Mouse (Mus musculus): ENCODE data around the gene Olfr618.
"Not testable (repeated sequence)": the region's sequence is repeated elsewhere in the genome, so short reads cannot be mapped to it uniquely, and the experiment has no call there.

The Olfr618 gene

GRCm38 (mm10) chr7:103589803-103590202 is at the start of gene Olfr618:
TSS of gene Olfr618 (plus strand) at chr7:103590103.
- DNase-seq (ENCODE audit: low read depth) = no peak

DNA sequence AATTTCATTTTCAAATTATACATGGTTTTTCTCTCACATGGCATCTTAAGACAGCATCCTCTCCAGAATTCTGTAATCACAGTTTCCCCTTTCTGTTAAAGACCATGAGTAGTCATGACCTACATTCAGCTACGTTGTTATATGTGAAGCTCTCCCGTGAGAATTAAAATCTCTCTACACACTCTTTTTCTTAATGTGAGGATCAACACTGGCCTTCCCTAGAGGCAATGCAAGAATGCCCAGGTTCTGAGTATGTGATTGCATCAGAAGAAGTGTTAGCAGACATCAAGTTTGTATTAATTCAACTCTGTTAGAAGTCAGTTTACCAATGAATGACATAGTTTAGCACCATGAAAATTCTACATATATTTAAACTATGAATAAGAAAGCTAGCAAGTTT is 47.3 kb upstream of the Olfr618 start, which contains the start of gene Olfr612:
TSS of gene Olfr612 (minus strand) at position 101 of the 400 bp plus-strand sequence.
- DNase-seq (ENCODE audit: low read depth) = not testable (repeated sequence)

DNA sequence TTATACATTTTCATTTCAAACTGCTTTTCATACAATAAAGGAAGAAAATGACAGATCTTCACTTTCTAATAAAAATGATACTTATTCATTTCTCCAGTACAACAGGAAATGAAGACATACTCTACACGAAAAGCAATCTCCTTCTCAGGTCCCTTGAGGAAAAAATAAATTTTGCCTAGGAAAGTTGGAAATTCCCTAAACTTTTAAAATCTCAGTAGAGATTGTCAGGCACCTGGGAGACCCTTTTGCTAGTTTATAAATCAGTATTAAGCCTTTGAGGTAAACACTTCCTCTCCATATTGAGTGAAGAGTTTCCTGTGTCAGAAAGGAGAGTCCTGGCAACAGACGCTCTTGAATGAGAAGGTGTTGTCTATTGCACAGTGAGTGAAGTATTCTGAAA is 42.1 kb upstream of the Olfr618 start, which contains the start of gene Olfr613:
TSS of gene Olfr613 (plus strand) at position 301 of the 400 bp plus-strand sequence.
- DNase-seq (ENCODE audit: low read depth) = no peak

DNA sequence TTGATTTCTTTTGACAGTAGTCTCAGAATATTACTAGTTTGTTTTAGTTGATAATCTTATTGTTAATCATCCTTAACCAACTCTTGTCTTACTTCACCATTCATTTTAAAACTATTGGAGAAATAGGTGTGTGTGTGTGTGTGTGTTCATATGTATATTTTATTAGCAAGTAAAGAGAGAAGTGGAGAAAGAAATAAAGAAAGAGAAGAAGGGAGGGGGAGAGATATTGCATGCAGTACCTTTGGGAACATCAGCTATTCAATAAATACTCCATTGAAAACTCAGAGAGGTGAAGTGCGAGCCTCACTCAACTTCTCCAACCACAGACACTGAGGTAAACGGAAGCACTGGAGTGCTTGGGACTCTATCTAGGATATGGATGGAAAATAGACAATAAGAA is 34.1 kb upstream of the Olfr618 start, which contains the start of gene Olfr615:
TSS of gene Olfr615 (plus strand) at position 301 of the 400 bp plus-strand sequence.
- DNase-seq (ENCODE audit: low read depth) = no peak

DNA sequence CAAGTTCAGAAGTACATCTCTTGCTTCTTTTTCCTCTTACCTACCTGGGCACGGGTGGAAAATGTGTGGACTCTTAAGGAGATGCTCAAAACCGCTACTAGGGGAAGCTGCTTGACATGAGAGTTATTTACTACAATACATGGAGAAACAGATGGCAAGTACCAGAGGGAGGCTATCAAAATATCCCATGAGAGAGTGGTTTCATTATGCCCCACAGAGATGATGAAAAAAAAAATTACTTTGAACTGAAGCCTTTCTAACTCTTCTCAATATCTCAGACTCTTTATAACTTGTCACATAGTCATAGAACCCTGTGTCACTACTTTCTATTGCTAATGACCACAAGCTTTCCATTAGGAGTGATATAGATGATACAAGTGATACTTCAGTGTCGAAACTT is 20.9 kb upstream of the Olfr618 start, which contains the start of gene Olfr616:
TSS of gene Olfr616 (minus strand) at position 101 of the 400 bp plus-strand sequence.
- DNase-seq (ENCODE audit: low read depth) = no peak

DNA sequence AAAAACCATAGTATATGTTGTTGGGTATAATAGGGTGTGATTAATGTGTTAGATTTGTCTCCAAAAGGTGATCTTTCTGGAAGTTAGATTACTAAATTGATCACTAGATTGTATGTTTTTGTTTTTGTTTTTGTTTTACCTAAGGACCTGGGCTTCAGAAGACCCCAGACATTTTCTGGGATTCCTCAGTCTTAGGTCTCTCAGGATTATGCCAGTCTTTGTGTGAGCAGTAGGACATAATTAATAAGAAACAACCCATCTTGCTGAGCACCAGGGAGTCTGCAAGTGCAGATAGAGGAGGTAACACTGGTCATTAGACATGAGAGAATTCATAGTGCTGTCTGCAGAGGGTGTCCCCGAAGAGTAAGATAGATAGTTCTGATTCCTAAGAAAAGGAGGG is 17.1 kb upstream of the Olfr618 start, which contains the start of gene Olfr617:
TSS of gene Olfr617 (plus strand) at position 301 of the 400 bp plus-strand sequence.
- no peak for DNase-seq (ENCODE audit: low read depth)

DNA sequence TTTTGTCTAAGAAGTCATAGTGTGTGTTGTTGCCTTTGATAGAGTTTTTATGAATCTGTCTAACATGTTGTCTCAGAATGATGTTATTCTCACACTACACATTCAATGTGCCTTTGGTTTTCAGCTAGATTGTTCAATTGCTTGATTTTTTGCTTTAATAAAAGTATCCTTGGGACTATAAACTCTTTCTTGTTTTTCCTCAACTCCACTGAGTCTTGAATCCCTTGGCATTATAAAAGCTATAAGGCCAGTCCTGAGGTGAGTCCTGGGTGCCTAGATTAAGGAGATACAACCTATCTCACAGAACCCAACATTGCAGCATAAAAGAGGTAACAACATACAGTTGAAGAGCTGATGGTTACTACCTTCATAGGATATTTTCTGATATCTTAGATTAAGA is 10.4 kb downstream of the Olfr618 start, which contains the start of gene Olfr619:
TSS of gene Olfr619 (plus strand) at position 301 of the 400 bp plus-strand sequence.
- no peak for DNase-seq (ENCODE audit: low read depth)

DNA sequence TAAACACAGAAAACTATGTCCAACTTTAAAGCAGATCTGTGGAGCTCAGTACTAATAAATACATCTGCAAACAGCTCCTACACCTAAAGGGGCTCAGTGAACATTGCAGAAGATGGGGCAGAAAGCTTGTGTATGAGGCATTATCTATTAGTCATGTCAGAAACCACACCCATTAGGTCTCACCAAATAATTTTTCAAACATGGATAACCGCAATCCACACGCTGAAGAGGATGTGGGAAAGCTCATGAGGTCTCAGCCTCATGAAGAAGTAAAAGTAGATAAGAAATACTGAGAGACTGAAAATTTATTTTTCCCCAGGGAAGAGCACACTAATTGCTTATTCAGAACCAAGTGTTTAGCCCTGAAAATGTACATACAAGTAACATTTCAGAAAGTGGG is 17.5 kb downstream of the Olfr618 start:
- no peak for DNase-seq (ENCODE audit: low read depth)

DNA sequence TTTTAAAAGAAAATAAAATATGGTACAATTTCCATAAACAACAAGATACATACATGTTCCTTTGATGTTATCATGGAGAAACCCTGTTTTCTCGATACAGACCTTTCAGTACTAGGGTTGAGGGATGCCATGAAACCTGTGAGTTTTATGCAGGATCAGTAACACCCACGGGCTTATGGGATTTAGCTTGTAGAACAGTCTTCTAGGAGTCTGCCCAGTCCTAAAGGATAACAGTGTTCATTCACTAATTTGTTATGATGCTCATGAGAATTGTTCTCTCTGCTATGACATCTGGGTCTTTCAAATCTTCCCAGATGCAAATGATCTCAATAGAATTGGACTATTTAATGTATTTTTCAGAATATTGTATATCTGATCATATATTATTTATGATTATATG is 22.5 kb downstream of the Olfr618 start, which contains the start of gene Olfr620:
TSS of gene Olfr620 (minus strand) at position 101 of the 400 bp plus-strand sequence.
- DNase-seq (ENCODE audit: low read depth) = no peak

DNA sequence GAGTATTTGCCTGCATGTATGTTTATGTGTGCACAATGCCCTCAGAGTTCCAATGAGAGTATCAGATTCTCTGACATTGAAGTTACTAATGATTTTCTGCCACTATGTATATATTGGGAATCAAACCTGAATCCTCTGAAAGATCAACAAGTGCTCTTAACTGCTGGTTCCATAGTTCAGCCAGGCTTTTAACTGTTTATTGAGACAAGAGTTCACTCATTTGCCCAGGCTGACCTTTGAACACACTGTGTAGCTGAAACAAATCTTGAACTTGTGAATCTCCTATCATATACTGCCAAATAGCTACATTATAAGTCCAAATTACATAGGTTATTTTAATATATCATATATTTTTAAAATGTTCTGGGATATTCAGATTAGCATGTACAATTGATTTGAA is 46.9 kb downstream of the Olfr618 start:
- no peak for DNase-seq (ENCODE audit: low read depth)

GRCm38 (mm10) chr7:103642602-103643001 is 52.7 kb downstream of the Olfr618 start, which contains the start of gene Olfr622:
TSS of gene Olfr622 (minus strand) at chr7:103642702.
- DNase-seq (ENCODE audit: low read depth) = no peak

DNA sequence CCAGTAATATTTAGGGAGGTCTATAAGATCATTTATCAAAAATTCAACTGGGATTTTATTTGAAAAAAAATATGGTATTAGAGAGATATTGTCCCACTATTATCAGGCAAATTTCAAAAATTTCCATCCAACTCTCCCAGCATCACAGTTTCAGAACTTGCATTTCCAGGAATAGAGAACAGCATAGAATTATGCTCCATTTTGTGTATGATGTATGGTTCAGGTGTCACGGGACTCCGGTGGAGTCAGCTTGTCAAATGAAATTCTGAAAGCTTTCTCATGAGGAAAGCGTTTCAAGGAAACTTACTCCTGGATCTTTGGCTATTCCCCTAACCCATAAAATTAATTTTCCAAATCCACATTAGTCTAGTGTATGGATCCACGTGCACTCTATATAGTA is 54.2 kb downstream of the Olfr618 start:
- no peak for DNase-seq (ENCODE audit: low read depth)

Data from c-Kit-positive CD71-negative TER-119-negative erythroid progenitor cells, embryonic 14.5 days (primary cell).